Mouse (Mus musculus) MEL (cell line): ENCODE data around the gene Fxyd7.

Experiments used
- CTCF ChIP-seq, 3 experiments: IDR thresholded peaks in 2 of 3; conservative IDR thresholded peaks in 1 of 3; 2 replicates each; pipeline ENCODE4 v1.5.1; 2011 to 2012; ENCODE audit warnings: low read length in 3 of 3, low read depth in 2 of 3, mild to moderate bottlenecking in 2 of 3, improper control_type of control experiment in 1 of 3, inconsistent platforms in 1 of 3, mixed read lengths in 1 of 3, moderate library complexity in 1 of 3; ENCODE audit not compliant: control insufficient read depth in 1 of 3, insufficient read depth in 1 of 3, poor library complexity in 1 of 3, severe bottlenecking in 1 of 3
- JUND ChIP-seq: IDR thresholded peaks from 2 replicates; pipeline ENCODE4 v1.6.1; 2011; ENCODE audit warnings: low read depth, mild to moderate bottlenecking, improper control_type of control experiment, low read length
- MAX ChIP-seq: IDR thresholded peaks from 2 replicates; pipeline ENCODE4 v1.6.1; 2011; ENCODE audit warnings: low read length, improper control_type of control experiment
- MAZ ChIP-seq: IDR thresholded peaks from 2 replicates; pipeline ENCODE4 v1.6.1; 2012; ENCODE audit warnings: low read depth, mild to moderate bottlenecking, inconsistent platforms, low read length, improper control_type of control experiment

DNA sequence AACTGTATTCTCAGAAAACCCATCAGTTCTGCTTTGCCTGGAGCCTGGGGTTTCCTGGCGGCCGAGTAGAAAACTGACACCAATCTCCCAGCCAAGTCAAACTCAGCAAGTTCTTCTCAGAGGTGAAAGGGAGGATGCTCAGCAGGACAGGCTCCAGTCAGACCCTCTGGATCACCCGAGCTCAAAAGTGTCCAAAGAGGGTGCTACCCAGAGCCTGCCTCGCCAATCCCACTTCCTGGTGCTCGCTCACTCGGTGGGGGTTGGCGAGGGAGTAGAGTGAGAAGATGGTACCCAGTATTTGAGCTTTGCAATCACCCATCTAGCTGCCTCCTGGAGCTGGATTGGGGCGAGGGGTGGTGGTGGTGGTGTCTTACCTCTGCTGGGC is 10.3 kb downstream of the Fxyd7 start:
- TF ChIP-seq CTCF (IDR thresholded peaks at IDR 0.05 in 2 of 3, conservative IDR thresholded peaks at IDR 0.05 in 1 of 3; ENCODE audit: control insufficient read depth in 1 of 3, insufficient read depth in 1 of 3, low read depth in 2 of 3, low read length in 3 of 3, poor library complexity in 1 of 3, severe bottlenecking in 1 of 3) (no peak), MAX (no peak), MAZ (0 out of 2 replicates have a peak, but pooled peaks have one; percentile 3), JUND (no peak)
